Mouse (Mus musculus) ovary, adult 18-20 months (tissue): Measurements from ENCODE around the gene Ythdf1.

ENCODE experiments used
- DNase-seq: peaks from one replicate; pipeline ENCODE4 v3.0.0; 2022; ENCODE audit warnings: low spot score, mixed read lengths

Gene Ythdf1

GRCm38 (mm10) chr2:180879365-180880067, 41.2 kb downstream of the Ythdf1 start:
- DNase-seq: no peak

DNA sequence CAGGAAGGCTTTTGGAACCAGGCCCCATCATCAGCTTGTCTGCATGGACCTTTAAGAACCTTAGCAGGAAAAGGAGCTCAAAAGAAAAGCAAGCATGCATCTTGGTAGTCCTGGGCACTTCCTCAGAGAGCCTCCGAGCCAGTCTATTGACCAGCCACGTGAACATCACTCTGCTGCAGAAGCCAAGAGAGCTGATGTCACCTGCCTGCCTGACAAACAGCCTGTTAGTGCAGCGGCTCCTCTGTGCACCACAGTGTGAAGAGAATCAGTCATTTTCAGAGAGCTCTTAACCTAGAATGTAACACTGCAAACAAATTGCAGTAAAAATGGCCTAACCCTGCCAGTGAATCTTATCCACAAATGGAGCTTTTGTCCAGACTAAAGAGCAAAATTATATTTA, 50.7 kb downstream of the Ythdf1 start:
- DNase-seq: no peak

DNA sequence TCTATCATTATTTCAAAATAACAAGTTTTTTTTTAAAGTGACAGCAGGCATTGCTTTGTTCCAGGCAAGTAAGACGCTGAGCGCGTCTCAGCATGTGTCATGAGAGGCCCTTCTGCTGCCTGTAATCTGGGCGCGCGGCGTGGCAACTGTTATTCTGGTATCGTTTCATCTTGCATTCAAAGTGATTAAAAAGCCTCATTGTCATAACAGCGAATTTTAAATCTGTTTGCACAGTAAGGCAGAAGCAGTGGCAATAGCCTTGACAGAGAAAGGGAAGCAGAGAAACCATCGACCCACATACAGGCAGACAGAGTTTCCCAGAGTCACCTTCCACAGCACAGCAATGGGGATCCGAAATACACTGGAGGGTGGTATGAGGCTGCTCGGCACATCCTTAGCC, 59.2 kb downstream of the Ythdf1 start:
- DNase-seq: no peak

DNA sequence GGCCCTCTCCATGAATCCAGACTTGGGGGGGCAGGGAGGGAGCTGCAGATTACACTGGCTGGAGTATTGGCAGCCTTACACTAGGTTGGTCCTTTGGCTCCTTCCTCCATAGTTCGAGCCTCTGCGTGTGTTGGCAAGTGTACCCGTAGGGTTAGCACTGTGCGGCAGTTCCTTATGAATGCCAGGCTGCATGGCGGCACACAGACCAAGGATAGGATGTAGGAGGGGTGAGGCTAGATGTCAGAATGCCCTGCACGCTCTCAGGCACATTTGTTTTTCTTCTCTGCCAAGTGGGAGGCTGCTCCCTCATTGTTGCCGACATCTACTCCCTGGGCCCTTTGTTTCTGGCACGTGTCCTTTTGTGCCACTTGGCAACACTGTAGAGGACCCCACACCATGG, 63.6 kb downstream of the Ythdf1 start:
- DNase-seq: no peak

DNA sequence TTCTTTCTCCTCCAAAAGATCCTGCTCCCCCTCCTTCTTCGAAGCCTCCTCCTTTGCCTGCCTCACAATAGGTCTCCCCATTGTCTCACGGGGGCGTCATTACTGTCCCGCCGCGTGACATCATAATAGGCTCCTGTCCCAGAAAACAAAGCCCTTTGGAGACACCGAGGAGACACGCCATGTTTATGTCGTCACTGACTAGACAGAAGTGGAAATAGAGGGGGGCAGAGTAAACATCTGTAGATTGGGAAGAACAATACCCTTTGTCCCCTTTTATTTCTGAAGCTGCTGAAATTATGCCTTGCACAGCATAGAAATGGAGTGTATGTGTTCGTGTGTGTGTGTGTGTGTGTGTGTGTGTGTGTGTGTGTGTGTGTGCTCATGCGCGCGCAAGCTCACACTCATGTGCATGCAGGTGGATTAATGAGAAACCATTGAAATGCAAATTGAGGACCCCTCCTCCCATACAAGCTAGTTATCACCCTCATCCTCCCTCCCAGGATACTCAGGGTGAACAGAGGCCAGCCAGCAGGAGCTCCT, 65.7 kb downstream of the Ythdf1 start:
- no peak for DNase-seq
